Mouse (Mus musculus) heart, adult 2 months (tissue): ENCODE data around the gene Rps6ka1. TPM values are rescaled to one million over a fixed set of nuclear protein-coding genes. Genes with fewer than 3 reads are reported as not detected.

Experiments used
- DNase-seq, 2 experiments: peaks; one replicate each; pipeline ENCODE4 v3.0.0; 2021
- H3K27ac ChIP-seq: fragments of 200-600 bp; 2 replicates; pipeline ENCODE4 v1.8.1; 2022
- H3K27me3 ChIP-seq: fragments of 200-500 bp; 2 replicates; pipeline ENCODE4 v1.6.1; 2012; ENCODE audit warnings: mild to moderate bottlenecking, low read length, inconsistent platforms, mixed read lengths; ENCODE audit not compliant: control insufficient read depth, insufficient read depth
- H3K36me3 ChIP-seq: fragments of 200-500 bp; 2 replicates; pipeline ENCODE4 v1.6.1; 2012; ENCODE audit warnings: low read length, inconsistent platforms; ENCODE audit not compliant: control insufficient read depth, insufficient read depth
- H3K4me1 ChIP-seq: fragments of 200-500 bp; 2 replicates; pipeline ENCODE4 v1.6.1; 2011; ENCODE audit warnings: low read length; ENCODE audit not compliant: control insufficient read depth, insufficient read depth
- H3K4me3 ChIP-seq: fragments of 200-600 bp; 2 replicates; pipeline ENCODE4 v1.8.1; 2022
- H3K79me2 ChIP-seq: fragments of 200-500 bp; replicated peaks from 2 replicates; pipeline ENCODE4 v1.6.1; 2012; ENCODE audit warnings: mild to moderate bottlenecking, inconsistent platforms, low read length, moderate library complexity, mixed read lengths; ENCODE audit not compliant: control insufficient read depth, insufficient read depth
- H3K9ac ChIP-seq: fragments of 200-500 bp; 2 replicates; pipeline ENCODE4 v1.6.1; 2012; ENCODE audit warnings: low read depth, mild to moderate bottlenecking, control low read depth, inconsistent platforms, low read length, mixed read lengths
- CTCF ChIP-seq: fragments of 200-600 bp; IDR thresholded peaks from 2 replicates; pipeline ENCODE4 v1.8.1; 2022; ENCODE audit warnings: antibody characterized with exemption, mild to moderate bottlenecking, moderate library complexity
- EP300 ChIP-seq: fragments of 200-500 bp; IDR thresholded peaks from 2 replicates; pipeline ENCODE4 v1.6.1; 2011; ENCODE audit warnings: low read depth, low read length, control low read depth; ENCODE audit not compliant: insufficient read depth
- POLR2A ChIP-seq: fragments of 200-500 bp; IDR thresholded peaks from 2 replicates; pipeline ENCODE4 v1.6.1; 2011; ENCODE audit warnings: mild to moderate bottlenecking, low read depth, low read length, control low read depth; ENCODE audit not compliant: insufficient read depth
- WGBS: fragments of 180-500 bp; shearing (Covaris S2); methylation state at CpG from one replicate; pipeline ENCODE4 v1.1.7; 2018; 5-methylcytosine and 5-hydroxymethylcytosine counted together
- intact Hi-C: fragments of 180-260 bp; cut with DNase I; formaldehyde crosslinking; loops from one replicate; pipeline ENCODE4 v1.15.1; 2025
- polyA plus RNA-seq: library from polyadenylated mRNA; depleted of rRNA; stranded (reverse); fragments of >200 nt; gene quantifications from 2 replicates; pipeline ENCODE4 v1.2.3, GENCODE M21; 2012; rRNA removed
- total RNA-seq, 2 experiments: library from RNA; stranded (reverse); gene quantifications; 2 replicates each; pipeline ENCODE4 v1.2.3; 2021

Rps6ka1 gene
- total and polyA plus RNA-seq, 3 experiments = 4.4 to 7.1 (median 4.8) TPM

GRCm38 (mm10) chr4:133813992-133814803, 73.4 kb downstream of the Rps6ka1 start:
- DNase-seq = peak; percentile 94
- WGBS = under 1% methylated on average over 62 of the region's 80 CpGs
- Histone ChIP-seq H3K27me3 (no peaks in the 10 kb centered on the region), H3K4me1 (peaks cover 12% of the 10 kb centered on the region), H3K36me3 (peaks cover 8% of the 10 kb centered on the region; the same call in 1 of the 2 replicates), H3K4me3 (peak overlapping the region; percentile 87), H3K79me2 (no peaks in the 10 kb centered on the region), H3K27ac (peak overlapping the region; percentile 99), H3K9ac (peak overlapping the region; percentile 76)
- TF ChIP-seq CTCF = peak; percentile 85
- 0 out of 2 replicates have a peak, but pooled peaks have one; percentile 31 for TF ChIP-seq EP300
- TF ChIP-seq POLR2A = peak; percentile 67
- intact Hi-C loops = loop anchor here (1.0 kb wide), 3 partner anchors 60 to 142 kb away; partner anchors contain the start of gene Pigv

- intact Hi-C loops = loop anchor here (1.0 kb wide), 3 partner anchors 59 to 141 kb away; partner anchors contain the start of gene Pigv
- Histone ChIP-seq H3K9ac (peak overlapping the region; percentile 72), H3K27ac (peak overlapping the region; percentile 99), H3K36me3 (peaks cover 8% of the 10 kb centered on the region; the same call in 1 of the 2 replicates), H3K27me3 (no peaks in the 10 kb centered on the region), H3K79me2 (no peaks in the 10 kb centered on the region), H3K4me1 (peaks cover 12% of the 10 kb centered on the region), H3K4me3 (peak overlapping the region; percentile 87)
- under 1% methylated on average over 66 of the region's 101 CpGs for WGBS
- DNase-seq = peak; percentile 96 to 98
- TF ChIP-seq CTCF (no peak), POLR2A (peak; percentile 86)
Observed at GRCm38 (mm10) chr4:133813174-133813991, 74.2 kb downstream of the Rps6ka1 start.

GRCm38 (mm10) chr4:133804401-133805263, 83.0 kb downstream of the Rps6ka1 start:
- H3K36me3 ChIP-seq = no peaks in the 10 kb centered on the region
- H3K4me3 ChIP-seq = no peak overlapping the region
- TF ChIP-seq EP300 = no peak
- no peak for TF ChIP-seq POLR2A
- TF ChIP-seq CTCF = no peak
- peak in 1 of 2 experiments; percentile 69 for DNase-seq
- H3K27me3 ChIP-seq = no peaks in the 10 kb centered on the region
- H3K4me1 ChIP-seq = no peaks in the 10 kb centered on the region
- no peaks in the 10 kb centered on the region for H3K79me2 ChIP-seq
- intact Hi-C loops = no loop called here
- no peak overlapping the region; the same call in 1 of the 2 replicates for H3K27ac ChIP-seq
- H3K9ac ChIP-seq = no peak overlapping the region
- 65% methylated on average over 15 of the region's 15 CpGs for WGBS

GRCm38 (mm10) chr4:133800589-133800988, 87.0 kb downstream of the Rps6ka1 start:
- WGBS = 39% methylated on average over 6 of the region's 6 CpGs
- no peaks in the 10 kb centered on the region for H3K79me2 ChIP-seq
- intact Hi-C loops = no loop called here

More at GRCm38 (mm10) chr4:133800589-133800988, 87.0 kb downstream of the Rps6ka1 start:
- H3K27ac ChIP-seq = no peak overlapping the region
- no peak overlapping the region for H3K4me3 ChIP-seq
- H3K27me3 ChIP-seq = no peaks in the 10 kb centered on the region
- no peak for DNase-seq
- no peak overlapping the region for H3K9ac ChIP-seq
- TF ChIP-seq POLR2A = no peak
- no peak for TF ChIP-seq EP300
- no peak for TF ChIP-seq CTCF
- H3K36me3 ChIP-seq = no peaks in the 10 kb centered on the region
- no peaks in the 10 kb centered on the region for H3K4me1 ChIP-seq

Other genes starting within 250 kb of the Rps6ka1 start
- gene Zdhhc18, start 237.6 kb downstream of the Rps6ka1 start, total RNA-seq = 10 to 100 TPM; 21.3 to 27.7 TPM
- gene Zdhhc18, start 237.6 kb downstream of the Rps6ka1 start, polyA plus RNA-seq = 37.3 and 40.1 TPM in 2 replicates
- gene Pigv, start 215.2 kb downstream of the Rps6ka1 start, total RNA-seq = 10 to 100 TPM; 11.7 to 12.1 TPM
- gene Pigv, start 215.2 kb downstream of the Rps6ka1 start, polyA plus RNA-seq = 9.5 and 11.7 TPM in 2 replicates
- 10 to 100 TPM; 34.2 to 38.0 TPM for gene Arid1a, start 131.0 kb downstream of the Rps6ka1 start, total RNA-seq
- 27.8 and 28.1 TPM in 2 replicates for gene Arid1a, start 131.0 kb downstream of the Rps6ka1 start, polyA plus RNA-seq
- gene Hmgn2, start 80.9 kb upstream of the Rps6ka1 start, total RNA-seq = 100 to 1,000 TPM in 1 of 2 experiments, 10 to 100 TPM in 1; 92.3 to 109 TPM
- 23.1 and 59.6 TPM in 2 replicates for gene Hmgn2, start 80.9 kb upstream of the Rps6ka1 start, polyA plus RNA-seq
- 10 to 100 TPM; 28.3 to 28.8 TPM for gene Dhdds, start 113.1 kb upstream of the Rps6ka1 start, total RNA-seq
- 21.6 and 34.2 TPM in 2 replicates for gene Dhdds, start 113.1 kb upstream of the Rps6ka1 start, polyA plus RNA-seq
- not detected for gene Lin28a, start 131.0 kb upstream of the Rps6ka1 start, total RNA-seq
- gene Lin28a, start 131.0 kb upstream of the Rps6ka1 start, polyA plus RNA-seq = not detected in 2 replicates
- not detected for gene Zfp683, start 166.0 kb upstream of the Rps6ka1 start, total RNA-seq
- gene Zfp683, start 166.0 kb upstream of the Rps6ka1 start, polyA plus RNA-seq = not detected in 2 replicates
- not detected for gene Crybg2, start 173.0 kb upstream of the Rps6ka1 start, total RNA-seq
- 0.49 TPM in 1 of 2 replicates, not detected in the other for gene Crybg2, start 173.0 kb upstream of the Rps6ka1 start, polyA plus RNA-seq
- 1 to 10 TPM; 4.1 to 5.8 TPM for gene Cd52, start 207.3 kb upstream of the Rps6ka1 start, total RNA-seq
- gene Cd52, start 207.3 kb upstream of the Rps6ka1 start, polyA plus RNA-seq = 9.0 and 19.2 TPM in 2 replicates
- gene Ubxn11, start 214.8 kb upstream of the Rps6ka1 start, total RNA-seq = 1 to 10 TPM; 1.6 to 2.1 TPM
- 3.3 and 6.9 TPM in 2 replicates for gene Ubxn11, start 214.8 kb upstream of the Rps6ka1 start, polyA plus RNA-seq
- gene Sh3bgrl3, start 241.0 kb upstream of the Rps6ka1 start, total RNA-seq = 10 to 100 TPM; 34.3 to 45.7 TPM
- gene Sh3bgrl3, start 241.0 kb upstream of the Rps6ka1 start, polyA plus RNA-seq = 98.9 and 139 TPM in 2 replicates